Mouse (Mus musculus) spleen, postnatal 10 days (tissue): ENCODE measurements around the gene Calhm2.

Experiments used
- DNase-seq, 2 experiments: peaks; one replicate each; pipeline ENCODE4 v3.0.0; 2021 to 2022; ENCODE audit warnings: low spot score in 2 of 2

Gene Calhm2

GRCm38 (mm10) chr19:47137771-47138421, at the start of gene Calhm2:
Gene Calhm2 (minus strand): TSS chr19:47138294.
- DNase-seq: peak; percentile 31 to 63

GRCm38 (mm10) chr19:47186514-47187275, 48.6 kb upstream of the Calhm2 start:
- DNase-seq: no peak

GRCm38 (mm10) chr19:47184736-47185135, 46.6 kb upstream of the Calhm2 start:
- no peak for DNase-seq

GRCm38 (mm10) chr19:47184221-47184620, 46.1 kb upstream of the Calhm2 start:
- DNase-seq: no peak

GRCm38 (mm10) chr19:47180011-47180410, 41.9 kb upstream of the Calhm2 start:
- no peak for DNase-seq

- DNase-seq: no peak
These were observed 41.2 kb upstream of the Calhm2 start for GRCm38 (mm10) chr19:47179272-47179809.

GRCm38 (mm10) chr19:47178431-47179271, 40.6 kb upstream of the Calhm2 start, which contains the start of gene Neurl1a:
Gene Neurl1a (plus strand): TSS chr19:47178820.
- no peak for DNase-seq

GRCm38 (mm10) chr19:47178001-47178400, 39.9 kb upstream of the Calhm2 start:
- DNase-seq: no peak

GRCm38 (mm10) chr19:47176916-47177505, 38.9 kb upstream of the Calhm2 start:
- DNase-seq: no peak

GRCm38 (mm10) chr19:47175472-47175871, 37.4 kb upstream of the Calhm2 start:
- no peak for DNase-seq

- DNase-seq: no peak
These were observed 36.4 kb upstream of the Calhm2 start for GRCm38 (mm10) chr19:47174515-47174914.

- peak; percentile 74 to 90 for DNase-seq
These were observed 30.8 kb upstream of the Calhm2 start for GRCm38 (mm10) chr19:47168793-47169412.

GRCm38 (mm10) chr19:47168223-47168622, 30.1 kb upstream of the Calhm2 start:
- peak; percentile 19 to 31 for DNase-seq

GRCm38 (mm10) chr19:47167617-47168214, 29.6 kb upstream of the Calhm2 start:
- no peak for DNase-seq

GRCm38 (mm10) chr19:47166758-47167157, 28.7 kb upstream of the Calhm2 start:
- no peak for DNase-seq

GRCm38 (mm10) chr19:47163176-47163744, 25.2 kb upstream of the Calhm2 start:
- DNase-seq: no peak

GRCm38 (mm10) chr19:47161669-47162068, 23.6 kb upstream of the Calhm2 start:
- no peak for DNase-seq

GRCm38 (mm10) chr19:47157664-47158063, 19.6 kb upstream of the Calhm2 start, which contains the start of gene Calhm3:
Gene Calhm3 (minus strand): TSS chr19:47157764.
- DNase-seq: no peak

- no peak for DNase-seq
These were observed 15.7 kb upstream of the Calhm2 start for GRCm38 (mm10) chr19:47153767-47154166.

GRCm38 (mm10) chr19:47152062-47152369, 13.9 kb upstream of the Calhm2 start:
- no peak for DNase-seq
